Mouse (Mus musculus) CH12F3 (cell line): ENCODE results near the gene Ccdc65.
"Not testable (repeated sequence)": the region's sequence is repeated elsewhere in the genome, so short reads cannot be mapped to it uniquely, and the experiment has no call there.

Source experiments
- in situ Hi-C: fragments of 300-500 bp; cut with MboI; formaldehyde crosslinking; loops from 2 replicates; pipeline ENCODE4 v1.14.3; 2020; ENCODE audit warnings: low sequenced_read_pairs

Ccdc65 gene

DNA sequence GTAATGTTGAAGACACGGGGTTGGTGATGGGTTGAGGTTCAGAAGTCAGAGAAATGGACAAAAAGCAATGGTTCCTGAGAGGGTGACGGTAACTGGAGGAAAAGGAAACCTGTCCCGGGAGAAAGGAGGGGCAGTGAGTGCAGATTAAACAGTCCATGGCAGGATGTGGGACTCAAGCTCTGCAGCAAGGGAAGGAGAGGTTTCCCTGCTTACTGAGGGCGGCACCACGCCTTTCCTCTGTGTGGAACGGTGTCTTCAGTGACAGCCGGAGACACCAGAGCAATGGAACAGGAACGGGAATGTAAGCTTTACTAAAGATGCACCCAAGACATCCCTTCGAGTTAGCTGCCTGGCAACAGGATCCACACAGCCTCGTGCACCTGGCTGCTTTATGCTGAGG lies 28.5 kb downstream of the Ccdc65 start:
- in situ Hi-C loops = no loop called here

DNA sequence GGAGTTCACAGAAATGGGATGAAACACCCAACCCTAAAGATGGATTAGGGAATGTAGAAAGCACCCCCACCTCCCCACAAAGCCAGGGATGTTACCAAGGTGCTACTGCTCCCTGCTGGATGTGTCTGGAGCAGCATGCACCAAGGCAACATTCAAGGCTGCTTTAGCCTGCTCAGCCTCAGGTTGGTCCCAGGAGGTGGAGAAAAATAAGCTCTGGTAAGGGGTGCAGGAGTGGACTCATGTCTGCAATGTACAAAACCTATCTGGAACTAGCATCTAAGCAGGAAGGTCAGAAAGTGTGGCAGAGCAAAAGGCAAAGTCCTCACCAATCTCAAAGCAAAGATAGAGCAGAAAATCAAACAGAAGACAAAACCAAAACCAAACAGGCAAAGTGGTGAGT lies 29.9 kb downstream of the Ccdc65 start:
- in situ Hi-C loops = no loop called here

DNA sequence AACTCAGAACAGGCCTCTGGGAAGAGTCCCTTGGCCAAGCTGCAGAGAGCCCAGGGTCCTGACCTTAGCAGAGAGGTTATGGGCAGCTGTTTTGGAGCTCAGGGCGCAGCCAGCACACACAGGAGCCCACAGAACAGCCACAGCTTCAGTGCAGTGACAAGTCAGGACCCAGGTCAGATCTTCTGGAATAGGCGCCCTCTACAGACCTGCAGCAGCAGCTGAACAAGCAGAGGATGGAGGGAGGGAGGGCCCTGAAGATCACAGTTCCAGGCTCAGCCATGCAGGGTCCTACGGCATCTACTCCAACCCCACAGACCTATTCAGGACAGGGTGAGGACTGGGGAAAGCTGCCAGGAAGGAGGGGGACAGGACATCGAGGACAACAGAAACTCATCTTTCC lies 30.8 kb downstream of the Ccdc65 start:
- in situ Hi-C loops = no loop called here

DNA sequence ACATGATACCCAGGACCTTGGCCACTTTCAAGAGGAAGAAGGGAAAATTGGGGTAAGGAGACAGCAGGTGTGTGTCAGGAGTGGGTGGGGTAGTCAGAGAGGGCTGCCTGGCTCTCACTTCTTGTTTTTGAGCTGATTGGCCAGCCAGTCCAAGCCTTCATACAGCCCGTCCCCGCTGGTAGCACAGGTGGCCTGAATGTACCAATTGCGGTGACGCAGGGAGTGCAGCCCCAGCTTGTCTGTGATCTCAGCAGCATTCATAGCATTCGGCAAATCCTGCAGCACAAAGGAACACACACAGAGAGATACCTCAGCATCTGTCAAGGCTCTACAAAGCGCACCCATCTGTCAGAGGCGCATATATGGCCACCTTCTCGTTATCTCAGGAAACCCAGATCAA lies 32.2 kb downstream of the Ccdc65 start:
- in situ Hi-C loops = no loop called here

DNA sequence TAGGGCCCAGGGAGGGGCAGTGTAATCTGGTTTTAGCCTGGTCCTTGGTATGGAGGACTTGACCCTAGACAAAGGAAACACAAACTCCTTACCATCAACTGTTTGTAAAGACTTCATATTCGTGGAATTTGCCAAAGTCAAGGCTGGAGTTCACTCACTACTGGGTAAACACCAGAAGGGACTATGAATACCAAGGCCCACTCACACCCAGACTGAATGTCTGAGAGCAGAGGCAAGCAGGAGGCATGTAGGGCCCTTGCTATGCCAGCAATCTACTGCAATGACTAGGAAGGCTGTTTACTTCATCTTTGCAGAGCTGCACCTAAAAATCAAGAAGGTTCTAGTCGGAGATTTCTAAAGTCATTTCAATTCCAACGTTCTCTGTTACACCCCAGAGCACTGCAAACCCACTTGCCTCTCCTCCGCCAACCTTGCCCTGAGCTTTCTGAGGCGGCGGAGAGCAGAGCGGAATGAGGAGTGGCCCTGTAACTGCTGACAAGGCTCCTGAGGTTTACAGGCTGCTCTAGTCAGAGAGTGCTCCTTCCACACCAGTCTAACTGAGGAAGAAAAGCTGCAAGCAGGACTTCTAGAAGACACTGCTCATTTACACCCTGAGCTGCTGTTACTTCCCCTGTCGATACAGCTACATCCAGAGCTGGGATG lies 34.9 kb downstream of the Ccdc65 start:
- in situ Hi-C loops = no loop called here

DNA sequence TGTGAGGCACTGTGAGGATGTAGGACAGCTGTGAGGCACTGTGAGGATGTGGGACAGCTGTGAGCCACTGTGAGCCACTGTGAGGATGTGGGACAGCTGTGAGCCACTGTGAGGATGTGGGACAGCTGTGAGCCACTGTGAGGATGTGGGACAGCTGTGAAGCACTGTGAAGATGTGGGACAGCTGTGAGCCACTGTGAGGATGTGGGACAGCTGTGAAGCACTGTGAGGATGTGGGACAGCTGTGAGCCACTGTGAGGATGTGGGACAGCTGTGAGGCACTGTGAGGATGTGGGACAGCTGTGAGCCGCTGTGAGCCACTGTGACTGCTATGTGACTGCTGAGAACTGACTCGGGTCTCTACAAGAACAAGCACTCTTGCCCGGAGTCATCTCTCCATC lies 35.9 kb downstream of the Ccdc65 start:
- in situ Hi-C loops = not testable (repeated sequence)

DNA sequence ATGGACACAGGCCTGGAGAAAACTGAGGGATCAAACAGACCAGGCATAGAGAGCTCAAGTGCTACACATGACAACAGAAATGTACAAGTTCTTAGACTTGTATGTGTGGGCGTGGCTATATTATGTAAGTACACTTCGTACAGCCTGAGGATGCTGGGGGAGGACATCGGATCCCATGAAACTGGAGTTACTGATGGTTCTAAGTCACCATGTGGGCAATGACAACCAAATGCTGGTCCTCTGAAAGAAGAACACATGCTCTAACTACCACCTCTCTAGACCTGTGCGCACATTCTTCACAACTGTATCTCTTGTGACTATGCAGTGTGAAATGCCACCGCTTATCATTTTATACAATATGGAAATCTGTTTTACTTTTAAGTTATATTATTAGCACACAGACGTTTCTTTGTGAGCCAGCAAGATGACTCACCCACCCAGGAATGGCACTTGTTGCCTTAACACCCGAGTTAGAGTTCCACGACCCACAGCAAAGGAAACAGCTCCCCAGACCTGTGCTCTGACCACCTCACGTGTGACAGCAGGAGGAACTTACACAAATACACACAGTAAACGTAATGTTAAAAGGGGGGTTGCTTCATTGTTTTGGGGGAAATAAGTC lies 38.4 kb downstream of the Ccdc65 start:
- in situ Hi-C loops = no loop called here

DNA sequence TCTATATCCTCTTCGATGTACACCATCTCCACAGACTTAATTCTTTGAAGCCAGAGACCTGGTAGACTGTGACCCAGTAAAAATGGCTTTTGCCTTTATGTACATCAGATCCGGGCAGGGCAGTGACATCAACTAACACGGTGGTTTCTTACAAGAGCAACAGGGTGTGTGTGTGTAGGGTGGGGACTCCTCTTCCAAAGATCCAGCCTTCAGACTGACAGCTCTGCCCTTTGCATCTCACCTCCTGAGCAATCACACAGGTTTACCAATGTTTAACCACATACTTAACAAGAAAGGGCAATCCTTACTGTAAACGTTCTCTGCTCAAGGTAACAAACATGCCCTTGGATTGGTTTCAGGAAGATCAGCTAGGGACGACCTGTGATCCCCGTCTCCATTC lies 39.3 kb downstream of the Ccdc65 start:
- in situ Hi-C loops = no loop called here

DNA sequence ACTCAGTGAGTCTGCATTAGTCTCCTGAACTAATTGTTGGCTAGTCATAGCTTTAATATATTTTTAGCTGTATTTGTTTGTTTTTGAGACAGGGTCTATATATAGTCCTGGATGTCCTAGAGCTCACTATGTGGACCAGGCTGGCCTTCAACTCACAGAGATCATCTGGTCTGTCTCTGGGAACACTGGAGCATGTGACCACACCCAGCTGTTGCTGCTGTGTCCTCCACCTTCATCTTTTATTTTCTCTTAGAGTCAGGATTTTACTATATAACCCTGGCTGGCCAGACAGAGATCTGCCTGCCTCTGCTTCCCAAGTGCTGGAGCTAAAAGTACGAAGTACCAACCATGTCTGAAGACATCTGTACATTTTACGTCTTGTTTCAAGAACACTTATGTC lies 41.1 kb downstream of the Ccdc65 start:
- in situ Hi-C loops = no loop called here

DNA sequence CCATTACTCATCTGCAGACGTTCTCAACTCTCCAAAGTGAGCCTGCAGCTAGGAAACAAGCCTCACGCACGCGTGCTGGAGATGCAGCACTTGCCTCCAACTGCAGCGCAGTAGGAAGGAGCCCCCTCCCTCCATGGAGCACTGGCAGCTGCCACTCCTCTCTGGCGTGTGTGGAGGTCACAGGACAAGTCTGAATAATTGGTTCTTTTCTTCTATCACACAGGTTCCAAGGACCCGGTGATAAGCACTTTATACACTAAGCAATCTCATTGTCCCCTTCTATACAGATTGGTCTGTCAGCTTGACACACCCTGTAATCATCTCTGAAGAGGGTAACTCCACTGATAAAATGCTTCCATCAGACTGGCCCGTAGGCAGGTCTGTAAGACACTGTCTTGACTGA lies 45.0 kb downstream of the Ccdc65 start:
- in situ Hi-C loops = no loop called here

DNA sequence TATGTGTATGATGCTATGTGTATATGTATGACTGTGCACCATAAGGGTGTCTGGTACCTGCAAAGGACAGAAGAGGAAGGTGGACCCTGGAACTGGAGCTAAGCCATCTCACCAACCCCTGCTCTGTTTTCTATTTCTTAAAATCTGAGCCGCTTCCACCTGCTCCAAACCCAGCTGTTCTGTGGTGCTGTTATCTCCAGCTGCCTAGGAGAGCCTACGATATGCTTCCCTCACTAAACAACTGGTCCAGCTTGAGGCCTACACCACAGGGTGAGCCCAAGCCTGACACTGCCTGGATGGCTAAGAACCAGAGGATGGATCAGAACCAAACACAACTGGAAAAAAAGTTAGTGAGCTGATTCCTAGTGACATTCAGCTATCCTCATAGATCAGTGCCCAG lies 46.1 kb downstream of the Ccdc65 start:
- in situ Hi-C loops = no loop called here

DNA sequence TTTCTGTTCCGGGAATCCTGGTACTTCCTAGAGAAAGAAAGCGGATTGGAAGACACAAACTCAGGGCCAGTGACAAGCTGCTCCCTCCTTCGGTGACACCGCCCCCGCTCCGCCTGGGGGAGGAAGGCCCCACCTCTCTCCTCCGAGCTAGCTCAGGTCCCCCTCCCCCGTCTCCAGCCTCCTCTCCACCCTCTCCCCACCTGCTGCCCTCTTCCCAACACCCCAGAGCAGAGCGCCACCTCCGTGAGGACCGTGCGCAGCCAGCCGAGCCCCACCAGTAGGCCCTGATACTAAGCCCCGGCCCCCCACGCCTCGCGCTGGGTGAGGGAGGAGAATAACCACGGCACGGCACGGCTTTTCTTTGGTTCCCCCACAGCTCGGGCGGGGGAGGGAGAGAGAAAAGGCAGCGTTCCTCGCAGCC lies 54.2 kb downstream of the Ccdc65 start:
- in situ Hi-C loops = no loop called here

DNA sequence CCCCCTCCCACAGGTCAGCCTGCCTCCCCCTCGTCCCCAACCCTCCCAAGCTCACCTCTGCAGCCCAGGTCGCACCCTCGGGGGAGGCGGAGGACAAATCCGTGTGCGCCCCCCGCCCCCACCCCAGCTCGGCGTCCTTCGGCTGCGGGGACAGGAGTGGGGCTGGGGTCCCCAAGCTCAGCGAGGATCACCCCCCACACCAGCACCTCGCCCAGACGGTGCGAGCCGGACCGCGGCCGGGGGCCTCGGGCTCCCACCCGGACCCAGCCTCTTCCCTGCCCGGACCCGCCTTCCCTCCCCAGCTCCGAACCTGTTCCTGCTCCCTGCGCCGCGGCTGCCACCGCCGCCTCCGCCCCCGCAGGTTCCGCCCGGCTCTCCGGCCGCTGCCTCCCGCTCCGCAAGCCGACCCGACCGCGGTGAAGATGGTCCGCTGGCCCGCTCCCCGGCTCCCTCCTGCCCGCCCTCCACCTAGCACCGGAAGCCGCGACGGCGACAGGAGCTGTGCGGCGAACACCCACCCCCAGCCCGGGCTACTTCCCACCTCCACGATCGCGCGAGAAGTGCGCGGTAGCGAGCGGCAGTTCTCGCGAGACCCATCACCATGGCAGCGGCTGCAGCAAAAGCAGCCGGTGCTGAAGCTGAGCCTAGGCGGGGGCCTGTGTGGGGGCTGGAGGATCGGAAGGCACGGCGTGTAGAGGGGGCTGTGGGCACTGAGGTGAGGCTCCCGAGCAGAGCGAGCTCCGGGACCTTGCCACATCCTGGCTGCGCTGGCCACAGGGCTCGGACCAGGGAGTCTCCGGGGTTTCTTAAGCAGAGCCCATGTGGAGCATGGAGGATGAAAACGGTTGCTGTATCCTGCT lies 54.9 kb downstream of the Ccdc65 start, which contains the start of gene Arf3:
Arf3 (minus strand) TSS at position 545 of the 860 bp plus-strand sequence.
- in situ Hi-C loops = no loop called here

DNA sequence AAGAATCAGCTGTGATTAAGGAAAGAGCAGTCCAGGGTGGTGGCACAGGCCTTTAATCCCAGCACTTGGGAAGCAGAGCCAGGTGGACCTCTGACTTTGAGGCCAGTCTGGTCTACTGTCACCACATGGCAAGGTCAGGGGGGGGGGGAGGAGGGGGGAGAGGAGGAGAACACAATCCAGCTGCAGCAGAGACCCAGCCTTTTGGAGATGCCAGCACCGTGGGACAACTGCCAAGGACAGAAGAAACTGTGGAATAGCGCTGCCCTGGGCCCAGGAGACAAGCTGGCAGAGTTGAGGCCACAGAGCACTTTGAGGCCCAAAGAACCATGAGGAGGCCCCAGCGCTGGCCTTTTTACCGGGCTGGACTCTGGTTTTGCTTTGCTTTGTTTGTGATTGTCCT lies 57.9 kb downstream of the Ccdc65 start:
- in situ Hi-C loops = no loop called here

DNA sequence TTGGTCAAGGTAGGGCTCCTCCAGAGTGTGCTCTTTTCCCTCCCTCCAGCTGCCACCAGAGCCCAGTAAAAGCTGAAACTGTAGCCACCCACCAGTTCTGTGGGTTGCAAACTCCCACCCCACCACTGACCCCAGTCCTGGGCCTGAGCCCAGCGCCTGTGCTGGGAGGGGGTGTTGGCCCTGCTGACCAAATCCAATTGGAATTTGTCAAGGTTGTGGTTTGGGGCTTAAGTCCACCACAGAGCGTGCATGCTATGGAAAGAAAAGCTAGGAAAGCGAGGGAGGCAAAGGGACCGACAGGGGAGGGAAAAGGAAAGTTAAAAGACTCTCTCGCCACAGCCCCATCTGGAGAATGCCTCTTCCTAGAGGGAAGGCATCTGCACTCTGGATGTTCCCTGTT lies 60.3 kb downstream of the Ccdc65 start:
- in situ Hi-C loops = no loop called here

DNA sequence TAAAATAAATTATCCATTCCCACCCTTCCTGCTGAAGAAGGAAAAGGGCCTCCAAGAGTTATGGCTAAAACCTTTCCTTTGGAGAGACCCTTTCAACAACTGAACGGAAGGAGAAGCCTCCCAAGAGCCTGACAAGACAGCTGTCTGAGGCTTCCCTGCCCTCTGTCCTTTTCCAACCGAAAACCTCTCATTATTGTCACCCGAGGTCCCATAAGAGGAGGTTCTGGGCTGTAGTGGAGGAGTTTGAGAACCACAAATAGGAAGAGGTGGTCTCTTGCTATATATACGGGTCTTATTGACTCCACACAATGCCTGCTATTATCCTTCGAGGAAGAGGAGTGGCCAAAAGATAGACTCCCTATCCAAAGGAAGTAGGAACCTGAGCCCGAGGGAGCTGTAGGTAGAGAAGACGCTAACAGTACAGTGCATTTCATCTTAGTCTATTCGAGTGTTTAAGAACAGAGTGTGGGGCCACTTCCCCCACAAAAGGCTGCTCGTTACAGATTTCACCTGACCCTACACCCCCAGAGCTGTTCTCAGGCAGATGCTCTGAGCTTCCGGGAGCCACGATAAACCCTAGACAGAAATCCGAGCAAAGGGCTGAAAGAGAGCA lies 63.9 kb downstream of the Ccdc65 start:
- in situ Hi-C loops = no loop called here

DNA sequence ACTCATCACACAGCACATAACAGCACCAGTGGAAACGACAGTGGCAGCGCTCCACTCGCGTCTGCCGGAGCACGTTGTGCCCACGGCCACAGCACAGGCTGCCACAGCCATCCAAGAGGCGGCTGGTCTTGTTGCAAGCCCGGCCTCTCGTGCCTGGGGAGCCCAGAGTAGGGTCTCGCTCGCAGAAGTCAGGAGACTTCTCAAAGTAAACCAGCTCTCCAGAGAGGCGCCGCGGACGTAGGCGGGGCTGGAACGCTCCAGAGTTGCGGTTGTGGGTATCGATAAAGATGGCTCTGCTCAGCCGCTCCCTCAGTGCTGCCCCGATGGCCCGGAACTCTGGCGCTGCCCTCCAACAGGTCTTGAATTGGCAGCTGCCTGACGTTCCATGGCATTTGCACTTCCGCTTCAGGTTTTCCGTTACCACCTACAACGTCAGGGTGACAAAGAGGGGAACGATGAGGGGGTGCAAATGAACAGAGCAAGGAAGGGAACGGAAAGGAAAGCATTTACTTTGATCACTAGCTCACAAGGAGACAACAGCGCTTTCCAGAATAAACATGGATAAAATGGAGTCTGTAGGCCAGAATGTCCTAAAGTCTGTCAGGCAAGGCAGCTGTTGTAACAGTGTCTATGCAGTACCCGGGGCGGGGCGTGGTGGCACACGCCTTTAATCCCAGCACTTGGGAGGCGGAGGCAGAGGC lies 64.7 kb downstream of the Ccdc65 start:
- in situ Hi-C loops = no loop called here
